Mouse (Mus musculus) stomach, embryonic 15.5 days (tissue): ENCODE results near the gene Lsamp. TPM values are rescaled to one million over a fixed set of nuclear protein-coding genes. Genes with fewer than 3 reads are reported as not detected.

Source experiments
- ATAC-seq: fragments of 200-750 bp; cut with Nextera tagmentation; 2 replicates; pipeline ENCODE4 v1.8.0; 2017; ENCODE audit warnings: low read depth, moderate number of reproducible peaks, moderate TSS enrichment; ENCODE audit not compliant: insufficient read depth, low FRiP score
- H3K27ac ChIP-seq: fragments of 300-500 bp; sonication (generic); 2 replicates; pipeline ENCODE4 v1.5.1; 2015; ENCODE audit warnings: mild to moderate bottlenecking, inconsistent platforms
- H3K27me3 ChIP-seq: fragments of 300-500 bp; sonication (generic); replicated peaks from 2 replicates; pipeline ENCODE4 v1.6.1; 2015; ENCODE audit warnings: inconsistent platforms
- H3K36me3 ChIP-seq: fragments of 300-500 bp; sonication (generic); 2 replicates; pipeline ENCODE4 v1.6.1; 2015; ENCODE audit warnings: inconsistent platforms
- H3K4me1 ChIP-seq: fragments of 300-500 bp; sonication (generic); 2 replicates; pipeline ENCODE4 v1.6.1; 2015; ENCODE audit warnings: inconsistent platforms
- H3K4me2 ChIP-seq: fragments of 300-500 bp; sonication (generic); 2 replicates; pipeline ENCODE4 v1.6.1; 2015; ENCODE audit warnings: mild to moderate bottlenecking, inconsistent platforms
- H3K4me3 ChIP-seq: fragments of 300-500 bp; sonication (generic); replicated peaks from 2 replicates; pipeline ENCODE4 v1.5.1; 2015; ENCODE audit warnings: inconsistent platforms
- H3K9ac ChIP-seq: fragments of 300-500 bp; sonication (generic); 2 replicates; pipeline ENCODE4 v1.6.1; 2015; ENCODE audit warnings: inconsistent platforms
- H3K9me3 ChIP-seq: fragments of 300-500 bp; sonication (generic); 2 replicates; pipeline ENCODE4 v1.6.1; 2016; ENCODE audit warnings: inconsistent platforms
- WGBS: fragments of 180-500 bp; shearing (Covaris S2); methylation state at CpG from one replicate; pipeline ENCODE4 v1.1.7; 2015; 5-methylcytosine and 5-hydroxymethylcytosine counted together
- polyA plus RNA-seq: library from polyadenylated mRNA; unstranded; fragments of >200 nt; fragmentation: Nextera tagmentation; extraction: Ambion mirVana; gene quantifications from 2 replicates; pipeline ENCODE4 v1.2.1, GENCODE M21; 2015

Lsamp gene
- polyA plus RNA-seq, 1 experiment from 2014 or later = 8.5 TPM

DNA sequence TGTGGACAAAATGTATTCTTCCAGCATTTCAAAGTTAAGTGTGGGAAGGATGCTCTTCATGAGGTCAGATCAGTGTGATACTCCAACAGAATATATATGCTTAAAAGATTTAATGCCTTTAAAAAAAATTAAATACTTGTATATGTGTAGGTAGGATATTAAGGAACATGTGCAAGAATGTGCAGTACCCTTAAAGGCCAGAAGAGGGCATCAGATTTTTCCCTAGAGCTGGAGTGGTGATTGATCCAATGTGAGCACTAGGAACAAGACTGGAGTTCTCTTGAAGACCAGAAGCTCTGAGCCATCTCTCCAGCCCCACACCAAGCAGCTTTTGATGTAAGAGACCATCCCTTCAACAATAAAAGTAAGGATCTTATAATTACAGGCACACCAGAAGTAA is 1708.3 kb downstream of the Lsamp start:
- Histone ChIP-seq H3K4me1 (no peaks in the 10 kb centered on the region), H3K27ac (no peak overlapping the region), H3K36me3 (no peaks in the 10 kb centered on the region), H3K9me3 (no peaks in the 10 kb centered on the region), H3K4me3 (no peak overlapping the region), H3K4me2 (no peak overlapping the region), H3K9ac (no peak overlapping the region), H3K27me3 (no peaks in the 10 kb centered on the region)
- no peak for ATAC-seq

DNA sequence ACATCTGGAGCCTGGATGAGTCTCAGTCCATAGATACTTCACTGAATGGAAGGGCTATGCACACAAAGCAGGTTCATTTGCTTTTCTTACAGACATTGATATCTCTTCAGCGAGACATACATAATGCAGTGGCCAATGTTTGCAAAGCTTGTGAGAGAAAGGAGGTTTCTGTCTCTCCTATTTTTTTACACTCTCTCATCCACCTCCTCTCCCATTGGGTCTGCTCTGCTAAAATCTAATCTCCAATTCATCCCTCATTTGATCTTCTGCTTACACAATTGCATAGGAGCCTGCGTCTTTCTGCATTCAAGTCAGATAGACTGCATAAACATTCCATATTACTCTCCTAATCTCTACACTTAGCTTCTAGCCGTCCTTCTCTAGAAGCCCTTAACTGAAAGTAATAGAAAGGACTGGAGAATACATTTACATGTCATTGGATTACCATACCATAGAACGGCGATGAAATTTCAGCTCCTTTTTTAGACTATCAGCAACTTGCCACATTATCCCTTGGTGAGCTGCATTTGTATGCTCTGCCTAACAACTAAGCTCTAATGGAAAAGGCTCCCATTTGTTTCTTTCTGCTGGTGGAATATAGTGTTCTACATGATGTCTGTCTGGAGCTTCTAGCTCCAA is 1717.7 kb downstream of the Lsamp start:
- H3K4me2 ChIP-seq = no peak overlapping the region
- H3K27me3 ChIP-seq = no peaks in the 10 kb centered on the region
- no peak overlapping the region for H3K4me3 ChIP-seq
- ATAC-seq = no peak
- no peaks in the 10 kb centered on the region for H3K9me3 ChIP-seq
- no peaks in the 10 kb centered on the region for H3K36me3 ChIP-seq
- WGBS = 70% methylated on average over 5 of the region's 5 CpGs
- no peak overlapping the region for H3K9ac ChIP-seq
- no peak overlapping the region for H3K27ac ChIP-seq
- H3K4me1 ChIP-seq = no peaks in the 10 kb centered on the region

DNA sequence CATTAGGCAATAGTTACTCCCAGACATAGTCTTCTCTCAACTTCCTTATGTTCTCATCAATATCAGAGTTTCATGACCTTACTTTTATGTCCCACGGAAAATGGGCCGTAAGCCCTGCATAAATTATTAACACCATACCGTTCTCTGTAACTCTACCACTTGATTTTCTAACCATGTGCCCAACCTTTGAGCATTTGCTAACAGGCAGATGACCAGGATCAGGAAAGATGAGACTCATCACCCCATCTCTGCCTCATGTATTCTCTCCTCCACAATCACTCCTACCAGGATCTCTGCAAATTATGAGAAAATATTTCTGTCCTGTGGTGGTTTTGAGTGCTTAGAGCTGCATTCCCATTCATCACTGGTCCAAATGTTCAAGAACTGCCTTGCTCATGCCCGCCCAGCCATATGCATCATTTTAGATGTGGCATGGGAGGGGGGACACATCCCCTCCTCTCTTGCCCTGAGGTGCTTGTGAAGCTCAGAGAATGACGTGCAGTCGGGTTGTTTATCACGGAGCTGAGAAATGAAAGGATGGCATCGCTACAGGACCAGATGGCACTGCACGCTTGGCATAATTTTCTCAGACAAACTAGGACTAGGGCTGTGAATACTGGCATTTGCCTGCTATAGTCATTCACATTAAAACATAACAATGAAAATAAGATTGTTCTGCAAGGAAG is 1744.9 kb downstream of the Lsamp start:
- WGBS = 88% methylated on average over 9 of the region's 9 CpGs
- Histone ChIP-seq H3K36me3 (no peaks in the 10 kb centered on the region), H3K4me2 (no peak overlapping the region), H3K4me1 (no peaks in the 10 kb centered on the region), H3K9ac (no peak overlapping the region), H3K9me3 (no peaks in the 10 kb centered on the region), H3K27ac (no peak overlapping the region), H3K4me3 (no peak overlapping the region), H3K27me3 (no peaks in the 10 kb centered on the region)
- ATAC-seq = no peak

DNA sequence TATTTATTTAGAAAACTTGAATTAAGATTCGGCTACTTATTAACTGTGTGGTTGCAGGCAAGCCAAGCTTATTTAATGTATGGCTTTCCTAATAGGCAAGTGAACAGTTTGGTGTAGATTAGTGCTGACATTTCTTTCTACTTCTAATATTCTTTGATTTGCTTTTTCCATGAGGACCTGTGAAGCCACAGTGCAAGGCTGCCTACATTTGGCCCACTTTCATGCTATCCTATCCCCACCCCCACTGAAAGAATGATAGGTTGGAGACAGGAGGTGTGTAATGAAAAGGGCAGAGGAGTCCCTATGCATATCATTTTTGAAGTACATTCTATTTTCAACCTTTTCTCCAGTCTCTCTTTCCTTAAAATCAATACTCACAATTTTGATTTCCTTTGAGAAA is 1745.8 kb downstream of the Lsamp start:
- ATAC-seq = no peak
- Histone ChIP-seq H3K9me3 (no peaks in the 10 kb centered on the region), H3K4me2 (no peak overlapping the region), H3K27ac (no peak overlapping the region), H3K36me3 (no peaks in the 10 kb centered on the region), H3K9ac (no peak overlapping the region), H3K27me3 (no peaks in the 10 kb centered on the region), H3K4me1 (no peaks in the 10 kb centered on the region), H3K4me3 (no peak overlapping the region)
- 78% methylated on average over 1 of the region's 1 CpGs for WGBS

DNA sequence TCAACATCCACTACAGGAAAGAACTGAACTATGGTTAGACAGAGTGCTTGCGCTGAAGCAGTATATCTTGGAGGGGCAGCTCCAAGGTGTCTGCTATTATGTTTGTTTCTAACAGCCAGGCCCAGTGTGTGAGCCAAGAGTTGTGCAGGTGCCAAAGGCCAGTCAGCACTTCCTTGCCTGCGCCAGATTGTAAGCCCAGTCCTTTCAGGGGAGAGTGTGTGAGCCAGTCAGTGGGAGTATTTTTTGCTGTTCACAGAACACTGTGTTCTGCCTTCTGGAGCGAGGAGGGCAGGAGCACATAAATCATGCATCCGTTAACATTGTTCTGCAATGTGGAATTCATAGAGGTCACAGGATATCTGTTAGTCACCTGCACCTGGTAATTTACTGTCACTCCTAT is 1760.9 kb downstream of the Lsamp start:
- no peaks in the 10 kb centered on the region for H3K27me3 ChIP-seq
- H3K4me3 ChIP-seq = no peak overlapping the region
- H3K27ac ChIP-seq = no peak overlapping the region
- ATAC-seq = peak; percentile 31; the same call in 1 of the 2 replicates
- WGBS = 51% methylated on average over 4 of the region's 4 CpGs
- no peaks in the 10 kb centered on the region for H3K4me1 ChIP-seq
- H3K4me2 ChIP-seq = no peak overlapping the region
- no peaks in the 10 kb centered on the region for H3K36me3 ChIP-seq
- no peaks in the 10 kb centered on the region for H3K9me3 ChIP-seq
- H3K9ac ChIP-seq = no peak overlapping the region

DNA sequence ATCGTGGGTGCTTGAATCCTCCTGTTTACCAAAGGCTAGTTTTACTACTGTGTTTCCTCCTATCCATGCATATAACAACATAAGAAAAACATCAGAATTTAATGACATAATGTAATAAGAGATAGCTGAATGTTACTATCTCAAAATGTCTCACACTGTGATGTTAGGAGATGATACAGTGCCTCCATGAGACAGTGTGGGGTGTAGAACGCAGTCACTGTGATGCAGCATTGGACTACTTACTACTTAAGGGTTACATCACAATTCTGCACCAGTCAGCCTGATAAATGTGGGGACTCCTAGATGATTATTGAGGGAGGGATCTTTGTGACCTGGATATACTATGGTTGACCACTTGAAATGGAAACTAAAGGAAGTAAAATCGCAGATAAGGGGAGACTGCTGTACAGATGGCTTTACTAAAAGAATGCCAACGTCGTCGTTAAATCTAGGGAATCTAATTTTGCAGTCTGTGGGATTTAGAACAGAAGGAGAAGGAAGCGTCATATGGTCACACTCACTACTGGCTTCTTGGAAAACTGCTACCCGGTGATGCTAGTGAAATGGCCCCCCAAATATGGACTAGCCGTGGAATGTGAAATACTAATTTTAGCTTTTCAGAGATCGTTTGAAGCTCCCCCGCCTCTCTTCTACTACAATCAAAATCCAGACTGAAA is 1762.2 kb downstream of the Lsamp start:
- H3K4me1 ChIP-seq = no peaks in the 10 kb centered on the region
- WGBS = 87% methylated on average over 11 of the region's 11 CpGs
- no peak for ATAC-seq
- H3K36me3 ChIP-seq = no peaks in the 10 kb centered on the region
- no peak overlapping the region for H3K9ac ChIP-seq
- H3K9me3 ChIP-seq = no peaks in the 10 kb centered on the region
- no peaks in the 10 kb centered on the region for H3K27me3 ChIP-seq
- no peak overlapping the region for H3K4me3 ChIP-seq
- H3K27ac ChIP-seq = no peak overlapping the region
- H3K4me2 ChIP-seq = no peak overlapping the region

DNA sequence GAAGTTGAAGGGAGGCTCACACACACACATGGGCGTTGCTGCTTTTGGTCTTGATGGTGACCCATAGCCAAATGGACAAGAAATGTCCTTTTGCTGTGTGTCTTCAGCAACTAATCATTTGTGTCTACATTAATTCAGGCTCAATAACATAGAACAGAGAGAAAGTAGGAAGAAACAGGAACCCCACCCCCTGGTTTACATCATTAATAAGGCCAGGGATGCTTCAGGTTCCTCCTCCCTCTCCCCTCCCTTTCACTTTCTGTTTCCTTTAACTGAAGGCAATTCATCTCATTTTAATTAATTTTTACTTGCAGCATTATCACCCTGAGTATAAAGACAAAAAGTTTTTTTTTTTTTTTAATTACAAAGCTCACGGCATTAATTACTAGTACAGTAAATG is 1763.7 kb downstream of the Lsamp start:
- Histone ChIP-seq H3K27ac (no peak overlapping the region), H3K4me1 (no peaks in the 10 kb centered on the region), H3K36me3 (no peaks in the 10 kb centered on the region), H3K9ac (no peak overlapping the region), H3K27me3 (no peaks in the 10 kb centered on the region), H3K4me2 (no peak overlapping the region), H3K4me3 (no peak overlapping the region), H3K9me3 (no peaks in the 10 kb centered on the region)
- no peak for ATAC-seq
- WGBS = 90% methylated on average over 2 of the region's 2 CpGs

DNA sequence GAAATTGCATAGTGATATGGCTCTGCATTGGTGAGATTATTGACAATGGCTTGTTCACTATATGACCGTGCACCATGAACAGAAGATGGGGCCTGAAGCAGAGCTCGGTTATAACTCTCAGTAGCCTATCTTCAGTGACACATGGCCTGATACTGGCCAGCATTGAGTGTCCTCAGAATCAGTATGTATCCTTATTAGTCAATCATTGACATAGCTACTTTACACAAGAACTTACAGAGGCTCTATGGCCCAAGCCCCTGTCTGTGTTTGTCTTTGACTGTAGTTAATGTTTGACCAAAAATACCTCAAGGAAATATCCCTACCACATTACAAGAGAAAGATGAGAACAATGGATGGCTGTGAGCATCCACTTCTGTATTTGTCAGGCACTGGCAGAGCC is 1764.6 kb downstream of the Lsamp start:
- H3K9me3 ChIP-seq = no peaks in the 10 kb centered on the region
- no peaks in the 10 kb centered on the region for H3K27me3 ChIP-seq
- no peak overlapping the region for H3K4me3 ChIP-seq
- H3K36me3 ChIP-seq = no peaks in the 10 kb centered on the region
- no peak; the same call in 1 of the 2 replicates for ATAC-seq
- no peak overlapping the region for H3K9ac ChIP-seq
- no peak overlapping the region for H3K4me2 ChIP-seq
- H3K27ac ChIP-seq = no peak overlapping the region
- WGBS = 79% methylated on average over 2 of the region's 2 CpGs
- no peaks in the 10 kb centered on the region for H3K4me1 ChIP-seq

DNA sequence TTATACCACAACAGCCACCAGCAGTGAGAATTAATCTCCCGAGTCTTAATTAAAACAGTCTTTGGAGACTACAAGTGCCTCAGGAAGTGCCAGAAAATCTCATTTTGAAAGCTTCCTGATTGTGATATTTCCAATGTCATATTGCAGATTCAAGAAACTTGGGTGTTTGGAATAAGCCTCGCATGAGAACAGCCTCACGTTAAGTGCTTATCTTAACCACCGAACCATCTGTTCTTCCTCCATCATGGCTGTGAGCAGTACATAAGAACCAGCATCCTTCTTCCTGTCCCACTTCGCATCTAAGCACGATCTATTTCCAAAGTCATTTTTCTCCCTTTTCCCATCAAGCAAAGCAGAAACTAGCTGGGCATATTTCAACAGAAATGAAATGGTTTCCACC is 1780.1 kb downstream of the Lsamp start:
- no peak overlapping the region for H3K9ac ChIP-seq
- H3K4me2 ChIP-seq = no peak overlapping the region
- 60% methylated on average over 6 of the region's 6 CpGs for WGBS
- no peaks in the 10 kb centered on the region for H3K9me3 ChIP-seq
- no peaks in the 10 kb centered on the region for H3K4me1 ChIP-seq
- no peak overlapping the region for H3K4me3 ChIP-seq
- H3K27ac ChIP-seq = no peak overlapping the region
- H3K36me3 ChIP-seq = no peaks in the 10 kb centered on the region
- H3K27me3 ChIP-seq = no peaks in the 10 kb centered on the region
- ATAC-seq = no peak

DNA sequence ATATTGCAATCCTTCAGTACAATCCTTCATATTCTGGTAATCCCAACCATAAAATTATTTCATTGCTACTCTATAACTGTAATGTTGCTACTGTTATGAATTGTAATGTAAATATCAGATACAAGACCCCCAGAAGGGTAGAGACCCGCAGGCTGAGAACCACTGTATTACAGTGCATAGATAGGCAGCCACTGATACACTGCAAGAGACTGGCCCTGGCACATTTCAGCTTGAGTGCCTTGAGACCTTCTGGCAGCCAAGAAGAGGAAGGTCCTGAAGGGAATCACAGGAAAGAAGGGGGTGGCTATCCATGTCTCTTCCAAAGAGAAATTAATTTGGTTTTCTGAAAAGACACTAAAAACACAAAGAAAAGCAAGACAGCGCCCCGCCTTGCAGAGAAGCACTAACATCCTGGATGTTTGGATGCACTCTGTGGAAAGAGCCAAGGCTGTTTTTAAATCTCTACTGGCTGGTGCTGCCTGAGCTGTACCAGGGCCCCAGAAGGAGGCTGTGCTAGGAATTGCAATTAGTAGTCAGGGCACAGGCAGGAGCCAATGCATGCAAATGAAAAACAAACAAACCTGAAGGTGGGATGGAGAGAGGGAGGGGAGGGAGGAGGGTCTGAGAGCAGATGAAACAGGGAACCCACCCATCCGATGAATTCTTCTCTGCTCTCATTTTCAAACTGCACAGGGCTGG is 1787.4 kb downstream of the Lsamp start:
- Histone ChIP-seq H3K9ac (no peak overlapping the region), H3K4me1 (no peaks in the 10 kb centered on the region), H3K27ac (no peak overlapping the region), H3K36me3 (no peaks in the 10 kb centered on the region), H3K9me3 (no peaks in the 10 kb centered on the region), H3K4me2 (no peak overlapping the region), H3K27me3 (no peaks in the 10 kb centered on the region), H3K4me3 (no peak overlapping the region)
- WGBS = 52% methylated on average over 4 of the region's 4 CpGs
- ATAC-seq = no peak

DNA sequence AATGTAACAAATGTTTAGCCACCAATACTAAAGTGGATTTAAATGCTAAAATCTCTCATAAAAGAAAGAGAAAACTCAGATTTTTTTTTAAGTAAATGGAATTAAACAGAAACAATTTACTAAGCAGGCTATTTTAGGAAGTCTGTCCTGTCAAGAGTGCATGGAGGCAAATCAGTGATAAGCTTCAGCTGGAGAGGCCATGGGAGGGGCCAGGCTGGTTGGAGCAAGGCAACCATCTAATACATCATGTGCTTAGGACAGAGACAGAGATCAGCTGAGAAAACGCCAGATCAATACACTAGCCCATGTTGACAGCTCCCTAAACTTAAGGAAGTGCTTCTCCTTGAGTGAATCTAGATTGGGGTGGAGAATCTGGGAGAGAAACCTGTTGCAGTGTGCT is 1793.4 kb downstream of the Lsamp start:
- ATAC-seq = no peak

DNA sequence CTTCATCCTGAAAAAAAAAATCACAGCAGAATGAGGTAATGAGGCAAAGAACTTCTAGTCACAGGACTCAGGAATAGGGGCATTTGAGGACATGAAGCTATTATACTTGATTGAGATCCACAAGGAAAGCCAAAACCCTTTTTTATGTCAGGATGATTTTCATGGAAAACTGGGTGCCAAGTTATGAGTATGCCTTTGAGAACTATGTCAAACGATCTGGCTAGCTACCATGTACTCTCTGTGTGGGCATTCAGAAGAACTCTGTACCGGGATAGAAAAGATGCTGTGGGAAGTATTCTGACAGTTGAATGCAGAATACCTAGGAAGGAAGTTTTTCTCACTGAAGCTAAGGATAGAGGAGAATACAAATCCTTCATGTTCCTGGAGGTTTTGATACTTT is 1801.4 kb downstream of the Lsamp start:
- ATAC-seq = no peak
- no peak overlapping the region for H3K4me3 ChIP-seq
- no peaks in the 10 kb centered on the region for H3K9me3 ChIP-seq
- H3K36me3 ChIP-seq = no peaks in the 10 kb centered on the region
- H3K27ac ChIP-seq = no peak overlapping the region
- no peaks in the 10 kb centered on the region for H3K27me3 ChIP-seq
- H3K4me2 ChIP-seq = no peak overlapping the region
- WGBS = 78% methylated on average over 2 of the region's 2 CpGs
- H3K9ac ChIP-seq = no peak overlapping the region
- no peaks in the 10 kb centered on the region for H3K4me1 ChIP-seq

More for the DNA sequence above, 1793.4 kb downstream of the Lsamp start:
- Histone ChIP-seq H3K4me2 (no peak overlapping the region), H3K4me3 (no peak overlapping the region), H3K9ac (no peak overlapping the region), H3K9me3 (no peaks in the 10 kb centered on the region), H3K4me1 (no peaks in the 10 kb centered on the region), H3K36me3 (no peaks in the 10 kb centered on the region), H3K27me3 (no peaks in the 10 kb centered on the region), H3K27ac (no peak overlapping the region)
- WGBS = 27% methylated on average over 1 of the region's 1 CpGs
